Mouse (Mus musculus) CH12.LX (cell line): ENCODE measurements around the gene Exoc3l4. TPM values are rescaled to one million over a fixed set of nuclear protein-coding genes. Genes with fewer than 3 reads are reported as not detected.
A peak's percentile ranks its signal among the peaks of the same experiment; 100 is the strongest.

Experiments
- DNase-seq: peaks from one replicate; pipeline ENCODE4 v3.0.0-alpha.2; 2013; ENCODE audit errors: extremely low read depth
- H3K27ac ChIP-seq: 2 replicates; pipeline ENCODE4 v1.5.1; 2012; ENCODE audit warnings: low read depth, mild to moderate bottlenecking, control low read depth, moderate library complexity; ENCODE audit not compliant: insufficient read depth
- H3K27me3 ChIP-seq: replicated peaks from 2 replicates; pipeline ENCODE3; 2012; ENCODE audit warnings: inconsistent platforms
- H3K36me3 ChIP-seq, 2 experiments: replicated peaks in 1 of 2; 2 replicates each; pipeline versions ENCODE3 to v1.6.1; 2012; ENCODE audit warnings: inconsistent platforms in 1 of 2, low read length in 1 of 2, mild to moderate bottlenecking in 1 of 2, mixed read lengths in 1 of 2, moderate library complexity in 1 of 2; ENCODE audit not compliant: control insufficient read depth in 1 of 2, insufficient read depth in 1 of 2
- H3K4me1 ChIP-seq, 2 experiments: 2 replicates each; pipeline ENCODE4 v1.6.1; 2012; ENCODE audit warnings: inconsistent platforms in 1 of 2, moderate library complexity in 1 of 2; ENCODE audit not compliant: insufficient read depth in 2 of 2, control insufficient read depth in 1 of 2
- H3K4me2 ChIP-seq: 2 replicates; pipeline ENCODE4 v1.6.1; 2012; ENCODE audit warnings: low read depth, mild to moderate bottlenecking, control low read depth; ENCODE audit not compliant: poor library complexity, insufficient read depth, severe bottlenecking
- H3K4me3 ChIP-seq, 3 experiments: fragments of 150-350 bp in 1 of 3; sonication (generic) in 1 of 3; replicated peaks in 1 of 3; 2 replicates each; pipeline versions ENCODE3 to v1.5.1; 2011 to 2012; ENCODE audit warnings: low read depth in 2 of 3, low read length in 2 of 3, mild to moderate bottlenecking in 2 of 3, moderate library complexity in 2 of 3, control low read depth in 1 of 3, improper control_type of control experiment in 1 of 3, inconsistent platforms in 1 of 3, mixed read lengths in 1 of 3; ENCODE audit not compliant: poor library complexity in 1 of 3
- H3K79me2 ChIP-seq: replicated peaks from 2 replicates; pipeline ENCODE4 v1.6.1; 2012; ENCODE audit warnings: mild to moderate bottlenecking, moderate library complexity; ENCODE audit not compliant: control insufficient read depth, poor library complexity, insufficient read depth, severe bottlenecking; ENCODE audit errors: extremely low read depth
- H3K9ac ChIP-seq: 2 replicates; pipeline ENCODE4 v1.6.1; 2012; ENCODE audit warnings: low read depth, mild to moderate bottlenecking, control low read depth, moderate library complexity; ENCODE audit not compliant: insufficient read depth
- H3K9me3 ChIP-seq: replicated peaks from 2 replicates; pipeline ENCODE3; 2012; ENCODE audit warnings: low read length, inconsistent platforms, mixed read lengths
- BHLHE40 ChIP-seq: IDR thresholded peaks from 2 replicates; pipeline ENCODE4 v1.6.1; 2011; ENCODE audit warnings: mild to moderate bottlenecking, low read depth, low read length, improper control_type of control experiment
- CHD1 ChIP-seq: IDR thresholded peaks from 2 replicates; pipeline ENCODE4 v1.6.1; 2012; ENCODE audit warnings: low read depth, low read length, improper control_type of control experiment, inconsistent platforms
- CHD2 ChIP-seq: IDR thresholded peaks from 2 replicates; pipeline ENCODE4 v1.6.1; 2011; ENCODE audit warnings: low read length, improper control_type of control experiment
- E2F4 ChIP-seq: IDR thresholded peaks from 2 replicates; pipeline ENCODE4 v1.6.1; 2011; ENCODE audit warnings: low read depth, low read length, improper control_type of control experiment; ENCODE audit not compliant: insufficient replicate concordance
- ETS1 ChIP-seq: conservative IDR thresholded peaks from 2 replicates; pipeline ENCODE4 v1.6.1; 2012; ENCODE audit warnings: low read depth, mild to moderate bottlenecking, inconsistent platforms, low read length, improper control_type of control experiment, moderate library complexity
- IRF4 ChIP-seq: IDR thresholded peaks from 2 replicates; pipeline ENCODE4 v1.6.1; 2014; ENCODE audit warnings: low read depth, mild to moderate bottlenecking, inconsistent platforms, low read length, improper control_type of control experiment
- JUN ChIP-seq: IDR thresholded peaks from 2 replicates; pipeline ENCODE4 v1.6.1; 2011; ENCODE audit warnings: low read depth, mild to moderate bottlenecking, low read length, improper control_type of control experiment, moderate library complexity; ENCODE audit not compliant: insufficient read depth
- JUND ChIP-seq: conservative IDR thresholded peaks from 2 replicates; pipeline ENCODE4 v1.6.1; 2011; ENCODE audit warnings: low read depth, low read length, improper control_type of control experiment
- KAT2A ChIP-seq: IDR thresholded peaks from 2 replicates; pipeline ENCODE4 v1.6.1; 2012; ENCODE audit warnings: low read length, improper control_type of control experiment, inconsistent platforms; ENCODE audit not compliant: insufficient replicate concordance
- MAFK ChIP-seq: IDR thresholded peaks from 2 replicates; pipeline ENCODE4 v1.6.1; 2011; ENCODE audit warnings: low read length, improper control_type of control experiment; ENCODE audit not compliant: insufficient replicate concordance
- MAX ChIP-seq: IDR thresholded peaks from 2 replicates; pipeline ENCODE4 v1.6.1; 2011; ENCODE audit warnings: low read length, improper control_type of control experiment
- MXI1 ChIP-seq: IDR thresholded peaks from 2 replicates; pipeline ENCODE4 v1.6.1; 2011; ENCODE audit warnings: mild to moderate bottlenecking, low read depth, low read length, improper control_type of control experiment
- NRF1 ChIP-seq: IDR thresholded peaks from 2 replicates; pipeline ENCODE4 v1.6.1; 2014; ENCODE audit warnings: low read depth, mild to moderate bottlenecking, inconsistent platforms, low read length, improper control_type of control experiment, moderate library complexity
- POLR2A ChIP-seq: IDR thresholded peaks from 2 replicates; pipeline ENCODE4 v1.6.1; 2011; ENCODE audit warnings: low read depth, mild to moderate bottlenecking, improper control_type of control experiment, low read length
- TBP ChIP-seq: conservative IDR thresholded peaks from 2 replicates; pipeline ENCODE4 v1.6.1; 2011; ENCODE audit warnings: low read depth, low read length, improper control_type of control experiment
- UBTF ChIP-seq: IDR thresholded peaks from 2 replicates; pipeline ENCODE4 v1.6.1; 2012; ENCODE audit warnings: low read depth, mild to moderate bottlenecking, inconsistent platforms, low read length, improper control_type of control experiment, moderate library complexity
- ZC3H11A ChIP-seq: IDR thresholded peaks from 2 replicates; pipeline ENCODE4 v1.6.1; 2012; ENCODE audit warnings: low read depth, mild to moderate bottlenecking, inconsistent platforms, low read length, improper control_type of control experiment
- dilution Hi-C: fragments of 300-500 bp; cut with MboI; formaldehyde crosslinking; loops from 2 replicates; pipeline ENCODE4 v1.14.3; 2020; ENCODE audit warnings: low sequenced_read_pairs; ENCODE audit not compliant: extremely low pct_unique_long_range_greater_than_20kb, extremely low pct_ligation_motif_present
- in situ Hi-C: fragments of 300-500 bp; cut with MboI; formaldehyde crosslinking; loops from 3 replicates; pipeline ENCODE4 v1.14.3; 2019; ENCODE audit warnings: low sequenced_read_pairs, low pct_ligation_motif_present, low pct_unique_long_range_greater_than_20kb, mixed read lengths
- polyA plus RNA-seq: library from polyadenylated mRNA; unstranded; fragments of >175 nt; gene quantifications from 2 replicates; pipeline ENCODE4 v1.2.1, GENCODE M21; 2012; ENCODE audit warnings: low read depth; ENCODE audit not compliant: insufficient read length
- total RNA-seq, 2 experiments: library from RNA; depleted of rRNA; stranded (reverse); fragments of 300-350 nt in 1 of 2; fragments of >200 nt in 1 of 2; gene quantifications; 2 replicates each; pipeline ENCODE4 v1.2.3; 2012 to 2014

Exoc3l4 gene
- total and polyA plus RNA-seq, 3 experiments = 0.81 to 1.2 (median 0.85) TPM

GRCm38 (mm10) chr12:111436170-111436569 lies 19.4 kb downstream of the Exoc3l4 start:
- H3K36me3 ChIP-seq = no peaks in the 10 kb centered on the region
- peaks cover 9% of the 10 kb centered on the region for H3K9me3 ChIP-seq
- peaks cover 27% of the 10 kb centered on the region for H3K27me3 ChIP-seq
- in situ Hi-C loops = no loop called here
- H3K79me2 ChIP-seq = no peaks in the 10 kb centered on the region
- no peak overlapping the region for H3K27ac ChIP-seq
- H3K9ac ChIP-seq = no peak overlapping the region
- TF ChIP-seq MAX (no peak), IRF4 (peak; percentile 39; the same call in 1 of the 2 replicates)
- peaks cover 33 to 58% of the 10 kb centered on the region in 2 experiments for H3K4me1 ChIP-seq
- peak; percentile 41 for DNase-seq
- H3K4me3 ChIP-seq = no peak overlapping the region
- H3K4me2 ChIP-seq = no peak overlapping the region
- dilution Hi-C loops = no loop called here

DNA sequence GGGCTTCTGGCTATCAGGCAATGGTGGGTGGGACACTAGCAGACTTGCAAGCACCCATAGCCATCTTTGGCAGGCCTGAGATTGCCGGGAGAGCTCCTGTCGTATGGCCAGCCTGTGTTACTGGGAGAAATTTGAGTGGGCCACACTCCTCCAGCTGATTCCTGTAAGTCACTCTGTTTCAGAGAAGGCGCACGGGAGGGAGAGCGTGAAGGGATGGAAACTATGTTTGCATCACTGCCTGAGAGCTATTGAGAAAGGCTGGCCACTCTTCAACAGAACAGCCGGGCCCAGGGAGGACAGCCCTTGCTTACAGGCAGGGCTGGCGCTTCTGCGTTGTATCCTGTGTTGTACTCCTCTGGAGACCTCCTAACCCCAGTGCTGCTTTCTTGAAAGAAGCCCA lies 19.8 kb downstream of the Exoc3l4 start:
- H3K9me3 ChIP-seq = peaks cover 9% of the 10 kb centered on the region
- peaks cover 23% of the 10 kb centered on the region for H3K27me3 ChIP-seq
- no peak overlapping the region; the same call in 1 of the 2 replicates for H3K4me2 ChIP-seq
- DNase-seq = no peak
- no peaks in the 10 kb centered on the region for H3K79me2 ChIP-seq
- no peaks in the 10 kb centered on the region for H3K36me3 ChIP-seq
- TF ChIP-seq CHD1 (no peak), MXI1 (no peak), JUN (no peak), POLR2A (no peak), CHD2 (no peak), ZC3H11A (no peak), KAT2A (no peak), MAFK (no peak), NRF1 (no peak), E2F4 (no peak), JUND (no peak), TBP (no peak), ETS1 (peak; percentile 62), UBTF (no peak), BHLHE40 (peak; percentile 75)
- TF ChIP-seq, all 38 proteins: peak for 2
- peaks cover 33 to 62% of the 10 kb centered on the region in 2 experiments for H3K4me1 ChIP-seq
- H3K9ac ChIP-seq = no peak overlapping the region
- H3K27ac ChIP-seq = no peak overlapping the region
- dilution Hi-C loops = no loop called here
- no peak overlapping the region for H3K4me3 ChIP-seq
- in situ Hi-C loops = no loop called here
